Mouse (Mus musculus): ENCODE measurements around the gene Cpa4.

Gene Cpa4

GRCm38 (mm10) chr6:30568069-30568468 is at the start of gene Cpa4:
Gene Cpa4, plus strand, starts transcription at chr6:30568369.
- no peak for DNase-seq (ENCODE audit: low read depth, low spot score)

GRCm38 (mm10) chr6:30520400-30520799 is 47.8 kb upstream of the Cpa4 start:
- DNase-seq (ENCODE audit: low read depth, low spot score) = no peak

- no peak for DNase-seq (ENCODE audit: low read depth, low spot score)
These were observed 42.5 kb upstream of the Cpa4 start for GRCm38 (mm10) chr6:30525456-30526332.

- DNase-seq (ENCODE audit: low read depth, low spot score) = no peak
These were observed 41.3 kb upstream of the Cpa4 start for GRCm38 (mm10) chr6:30526586-30527515.

- no peak for DNase-seq (ENCODE audit: low read depth, low spot score)
These were observed 39.4 kb upstream of the Cpa4 start for GRCm38 (mm10) chr6:30528800-30529199.

- no peak for DNase-seq (ENCODE audit: low read depth, low spot score)
These were observed 32.8 kb upstream of the Cpa4 start for GRCm38 (mm10) chr6:30535340-30535739.

- DNase-seq (ENCODE audit: low read depth, low spot score) = no peak
These were observed 29.9 kb upstream of the Cpa4 start for GRCm38 (mm10) chr6:30538240-30538639.

- no peak for DNase-seq (ENCODE audit: low read depth, low spot score)
These were observed 29.4 kb upstream of the Cpa4 start for GRCm38 (mm10) chr6:30538800-30539199.

- no peak for DNase-seq (ENCODE audit: low read depth, low spot score)
These were observed 27.0 kb upstream of the Cpa4 start, which contains the start of gene Cpa2 for GRCm38 (mm10) chr6:30541009-30541799. Gene Cpa2, plus strand, starts transcription at chr6:30541582.

- no peak for DNase-seq (ENCODE audit: low read depth, low spot score)
These were observed 25.9 kb upstream of the Cpa4 start for GRCm38 (mm10) chr6:30542277-30542676.

- DNase-seq (ENCODE audit: low read depth, low spot score) = no peak
These were observed 25.1 kb upstream of the Cpa4 start for GRCm38 (mm10) chr6:30543077-30543476.

GRCm38 (mm10) chr6:30543851-30544250 is 24.3 kb upstream of the Cpa4 start:
- no peak for DNase-seq (ENCODE audit: low read depth, low spot score)

GRCm38 (mm10) chr6:30545689-30546088 is 22.5 kb upstream of the Cpa4 start:
- no peak for DNase-seq (ENCODE audit: low read depth, low spot score)

- DNase-seq (ENCODE audit: low read depth, low spot score) = no peak
These were observed 21.4 kb upstream of the Cpa4 start for GRCm38 (mm10) chr6:30546571-30547273.

GRCm38 (mm10) chr6:30547274-30547645 is 20.9 kb upstream of the Cpa4 start:
- no peak for DNase-seq (ENCODE audit: low read depth, low spot score)

- DNase-seq (ENCODE audit: low read depth, low spot score) = no peak
These were observed 20.4 kb upstream of the Cpa4 start for GRCm38 (mm10) chr6:30547656-30548306.

GRCm38 (mm10) chr6:30549231-30549761 is 18.9 kb upstream of the Cpa4 start:
- no peak for DNase-seq (ENCODE audit: low read depth, low spot score)

GRCm38 (mm10) chr6:30550496-30551192 is 17.5 kb upstream of the Cpa4 start:
- DNase-seq (ENCODE audit: low read depth, low spot score) = no peak

- DNase-seq (ENCODE audit: low read depth, low spot score) = no peak
These were observed 17.0 kb upstream of the Cpa4 start for GRCm38 (mm10) chr6:30551193-30551515.

Data from WW6 (cell line).